Mouse (Mus musculus): Measurements from ENCODE around the gene Birc5. TPM values are rescaled to one million over a fixed set of nuclear protein-coding genes. Genes with fewer than 3 reads are reported as not detected.
"Not testable (repeated sequence)": the region's sequence is repeated elsewhere in the genome, so short reads cannot be mapped to it uniquely, and the experiment has no call there.

Gene Birc5
- total RNA-seq (2021), result 1 to 10 TPM; 3.7 to 4.6 TPM

DNA sequence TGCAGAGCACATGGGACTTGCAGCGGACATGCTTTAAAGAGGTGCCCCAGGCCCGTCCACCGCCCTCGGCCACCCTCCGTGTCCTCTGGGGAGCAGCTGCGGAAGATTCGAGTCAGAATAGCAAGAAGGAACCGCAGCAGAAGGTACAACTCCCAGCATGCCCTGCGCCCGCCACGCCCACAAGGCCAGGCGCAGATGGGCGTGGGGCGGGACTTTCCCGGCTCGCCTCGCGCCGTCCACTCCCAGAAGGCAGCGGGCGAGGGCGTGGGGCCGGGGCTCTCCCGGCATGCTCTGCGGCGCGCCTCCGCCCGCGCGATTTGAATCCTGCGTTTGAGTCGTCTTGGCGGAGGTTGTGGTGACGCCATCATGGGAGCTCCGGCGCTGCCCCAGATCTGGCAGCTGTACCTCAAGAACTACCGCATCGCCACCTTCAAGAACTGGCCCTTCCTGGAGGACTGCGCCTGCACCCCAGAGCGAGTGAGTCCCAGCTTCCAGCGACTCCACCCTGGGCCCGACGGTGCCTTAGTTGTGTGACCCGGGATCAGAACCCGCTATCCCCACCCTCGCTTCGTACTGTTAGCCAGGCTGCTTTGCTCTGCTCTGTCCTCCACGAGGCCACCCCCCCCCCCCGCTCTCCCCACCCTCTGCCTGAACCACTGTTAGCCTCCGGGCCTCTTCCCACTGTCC, at the start of gene Birc5:
Gene Birc5, plus strand, starts transcription at position 267 of the 687 bp plus-strand sequence.
- intact Hi-C loops (cut with DNase I), result no loop called here

DNA sequence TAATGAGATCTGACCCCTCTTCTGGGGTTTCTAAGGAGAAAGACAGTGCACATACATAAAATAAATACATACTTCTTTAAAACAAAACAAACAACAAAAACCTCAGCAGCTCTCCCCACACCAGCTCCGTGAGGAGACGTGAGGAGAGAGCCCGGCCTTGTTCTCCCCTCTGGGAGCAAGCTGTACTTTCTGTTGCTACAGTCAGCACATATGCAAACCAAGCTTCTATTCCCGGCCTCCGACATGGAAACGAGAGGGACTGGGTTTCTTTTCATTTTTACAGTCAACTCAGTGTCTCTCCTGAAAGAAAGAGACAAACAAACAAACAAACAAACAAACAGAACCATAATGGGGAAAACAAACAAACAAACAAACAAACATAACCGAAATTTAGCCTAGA, 49.0 kb upstream of the Birc5 start:
- intact Hi-C loops (cut with DNase I), result no loop called here

More for the DNA sequence above, at the start of gene Birc5:
- peak; percentile 93 to 98 for DNase-seq (ENCODE audit: extremely low spot score in 1 of 2, low spot score in 2 of 2)

GRCm38 (mm10) chr11:117801650-117802049, 47.4 kb upstream of the Birc5 start:
- no peak for DNase-seq (ENCODE audit: extremely low spot score in 1 of 2, low spot score in 2 of 2)
- intact Hi-C loops (cut with DNase I), result no loop called here

More for the DNA sequence above, 49.0 kb upstream of the Birc5 start:
- no peak for DNase-seq (ENCODE audit: extremely low spot score in 1 of 2, low spot score in 2 of 2)

- no peak for DNase-seq (ENCODE audit: extremely low spot score in 1 of 2, low spot score in 2 of 2)
- intact Hi-C loops (cut with DNase I), result no loop called here
Measured at GRCm38 (mm10) chr11:117803166-117803688, 45.8 kb upstream of the Birc5 start.

DNA sequence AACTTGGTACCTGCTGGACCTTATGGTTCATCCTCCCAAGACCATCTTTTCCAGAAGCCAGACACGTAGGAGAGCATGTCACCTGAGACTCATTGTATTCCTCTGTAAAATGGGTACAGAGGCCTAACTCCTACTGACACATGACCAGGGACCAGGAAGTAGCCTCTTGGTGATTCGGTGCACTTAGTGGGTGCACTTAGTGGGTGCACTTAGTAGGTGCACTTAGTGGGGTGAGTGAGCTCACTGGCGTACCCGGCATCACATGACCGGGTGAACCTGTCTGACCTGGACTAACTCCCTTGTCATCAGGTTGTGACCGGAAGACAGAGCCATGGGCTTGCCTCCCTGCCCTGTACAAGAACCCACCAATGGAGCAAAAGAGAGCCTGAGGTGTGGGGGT, 42.3 kb upstream of the Birc5 start:
- no peak for DNase-seq (ENCODE audit: extremely low spot score in 1 of 2, low spot score in 2 of 2)
- intact Hi-C loops (cut with DNase I), result no loop called here

- peak in 1 of 2 experiments; percentile 83 for DNase-seq (ENCODE audit: extremely low spot score in 1 of 2, low spot score in 2 of 2)
- intact Hi-C loops (cut with DNase I), result no loop called here
Measured at GRCm38 (mm10) chr11:117809407-117810311, 39.4 kb upstream of the Birc5 start, which contains the start of the genes Gm20708 and Syngr2. Gm20708 (plus strand) TSS chr11:117809668. Syngr2 (plus strand) TSS chr11:117809668.

DNA sequence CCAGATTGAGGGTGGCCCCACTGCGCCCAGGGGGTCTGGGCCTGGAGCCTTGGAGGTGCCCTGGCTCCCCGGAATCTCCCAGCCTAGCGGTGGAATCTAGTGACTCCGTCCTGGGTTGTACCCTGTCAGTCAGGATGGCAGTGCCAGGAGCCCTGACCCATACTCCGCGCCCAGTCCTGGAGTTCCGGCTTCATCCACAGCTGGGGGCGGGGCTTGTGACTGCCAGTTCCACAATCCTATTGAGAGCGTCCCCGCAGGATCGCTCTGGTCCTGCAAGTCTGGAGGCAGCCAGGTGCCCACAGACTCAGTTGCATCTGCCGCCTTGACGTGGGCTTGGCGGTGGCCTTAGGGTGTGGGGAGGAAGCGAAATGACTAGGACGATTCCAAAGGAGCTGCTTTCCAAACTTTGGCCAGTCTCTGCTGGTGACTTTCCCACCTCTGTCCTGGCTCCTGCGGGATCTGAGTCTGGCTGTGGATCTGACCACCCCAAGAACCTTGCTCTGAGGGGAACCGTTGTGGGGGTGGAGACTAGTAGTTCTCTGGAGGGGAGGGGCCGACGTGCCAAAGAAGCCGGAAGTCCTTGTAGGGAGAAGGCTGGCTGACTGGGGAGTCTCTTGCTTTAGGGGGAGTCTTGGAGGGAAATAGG, 38.5 kb upstream of the Birc5 start:
- intact Hi-C loops (cut with DNase I), result no loop called here
- DNase-seq (ENCODE audit: extremely low spot score in 1 of 2, low spot score in 2 of 2), result peak in 1 of 2 experiments; percentile 92

GRCm38 (mm10) chr11:117813867-117814266, 35.2 kb upstream of the Birc5 start:
- no peak for DNase-seq (ENCODE audit: extremely low spot score in 1 of 2, low spot score in 2 of 2)
- intact Hi-C loops (cut with DNase I), result no loop called here

DNA sequence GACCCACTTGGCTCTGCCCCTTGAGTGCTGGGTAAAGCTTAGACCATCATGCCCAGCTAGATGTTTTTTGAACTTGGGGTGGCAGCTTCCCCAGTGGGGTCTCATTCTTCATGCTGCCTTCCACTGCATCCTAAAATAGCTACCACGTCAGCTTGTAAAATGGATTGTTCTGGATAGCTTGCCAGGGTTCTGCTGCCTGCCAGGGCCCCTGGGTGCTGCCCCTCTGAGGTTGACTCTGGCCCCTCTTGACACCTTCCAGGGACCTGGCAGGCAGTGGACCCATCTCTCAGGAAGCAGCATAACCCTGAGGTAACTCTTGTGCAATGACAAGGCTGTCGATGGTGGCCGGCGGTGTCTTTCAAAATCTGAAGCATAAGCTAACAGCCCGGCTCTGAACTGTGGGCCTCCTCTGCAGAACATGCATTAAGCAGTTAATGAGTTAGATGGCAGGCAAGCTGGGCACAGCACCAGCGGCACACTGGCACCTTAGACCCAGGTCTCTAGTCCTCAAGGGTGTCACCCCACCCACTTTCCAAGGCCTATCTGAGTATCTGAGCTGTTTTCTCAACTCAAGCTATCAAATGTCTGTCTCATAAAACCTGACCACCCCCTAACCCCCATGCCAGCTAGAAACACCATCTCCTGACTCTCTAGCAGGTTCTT, 34.2 kb upstream of the Birc5 start:
- intact Hi-C loops (cut with DNase I), result no loop called here
- DNase-seq (ENCODE audit: extremely low spot score in 1 of 2, low spot score in 2 of 2), result no peak

DNA sequence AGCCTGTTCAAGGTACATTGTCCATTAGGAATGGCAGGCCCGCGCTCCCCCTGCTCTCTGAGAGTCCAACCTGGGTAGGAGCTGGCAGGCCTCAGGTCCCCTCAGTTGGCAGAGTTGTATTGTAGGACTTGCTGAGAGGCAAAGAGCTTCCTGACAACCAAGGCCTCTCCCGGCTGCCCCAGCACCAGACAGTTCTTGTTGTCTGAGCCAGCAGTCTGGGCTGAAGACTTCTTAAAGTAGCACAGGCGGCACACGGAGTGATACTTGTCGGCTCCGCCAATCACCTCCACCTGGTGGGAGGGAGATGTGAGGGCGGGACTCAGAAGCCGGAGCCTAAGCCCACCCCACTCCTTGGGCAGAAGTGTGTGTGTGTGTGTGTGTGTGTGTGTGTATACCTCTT, 33.2 kb upstream of the Birc5 start:
- intact Hi-C loops (cut with DNase I); DNase-seq (ENCODE audit: extremely low spot score in 1 of 2, low spot score in 2 of 2): not testable (repeated sequence)

GRCm38 (mm10) chr11:117816389-117816996, 32.6 kb upstream of the Birc5 start:
- intact Hi-C loops (cut with DNase I), result no loop called here
- DNase-seq (ENCODE audit: extremely low spot score in 1 of 2, low spot score in 2 of 2), result no peak

DNA sequence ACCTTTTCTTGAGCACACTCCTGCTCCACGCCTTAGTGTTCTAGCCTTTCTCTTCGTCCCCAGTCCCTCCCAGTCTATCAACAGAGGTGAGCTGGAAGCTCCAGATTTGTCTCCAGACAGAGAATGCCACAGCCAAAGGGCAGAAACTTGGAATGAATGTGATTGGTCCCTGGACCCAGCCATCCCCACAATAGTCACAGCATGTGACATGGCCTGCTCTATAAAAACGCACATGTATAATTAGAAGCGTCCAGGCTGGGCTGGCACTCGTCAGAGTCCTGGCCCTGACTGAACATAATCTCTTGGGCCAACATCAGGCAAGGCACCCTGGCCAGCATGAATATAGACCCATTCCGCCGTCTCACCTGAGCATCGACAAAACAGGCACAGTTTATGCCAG, 30.0 kb upstream of the Birc5 start:
- no peak for DNase-seq (ENCODE audit: extremely low spot score in 1 of 2, low spot score in 2 of 2)
- intact Hi-C loops (cut with DNase I), result no loop called here

DNA sequence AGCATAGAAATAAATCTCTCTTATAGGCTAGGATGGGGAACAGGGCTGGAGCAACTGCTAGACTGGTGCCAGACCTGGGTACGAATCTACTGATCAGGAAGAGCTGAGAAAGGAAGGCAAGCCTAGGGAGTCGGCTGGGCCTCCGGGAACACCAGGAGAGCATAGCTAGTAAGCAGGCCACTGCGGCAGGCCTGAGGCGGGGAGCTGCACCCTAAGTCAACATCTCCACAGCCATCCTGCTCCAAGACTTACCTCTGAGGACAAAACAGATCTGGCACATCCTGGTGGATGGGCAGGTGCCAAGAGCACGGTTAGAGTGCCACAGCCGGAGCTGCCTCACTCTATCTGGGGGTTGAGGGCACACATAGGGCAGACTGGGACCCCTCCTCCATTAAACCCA, 28.9 kb upstream of the Birc5 start:
- no peak for DNase-seq (ENCODE audit: extremely low spot score in 1 of 2, low spot score in 2 of 2)
- intact Hi-C loops (cut with DNase I), result loop anchor here (5.0 kb wide), 1 partner anchor 453 kb away; no protein-coding TSS in a partner anchor

- intact Hi-C loops (cut with DNase I), result loop anchor here (5.0 kb wide), 1 partner anchor 455 kb away; no protein-coding TSS in a partner anchor
- no peak for DNase-seq (ENCODE audit: extremely low spot score in 1 of 2, low spot score in 2 of 2)
Measured at GRCm38 (mm10) chr11:117821868-117822267, 27.2 kb upstream of the Birc5 start.

GRCm38 (mm10) chr11:117822728-117823241, 26.3 kb upstream of the Birc5 start:
- intact Hi-C loops (cut with DNase I), result loop anchor here (5.0 kb wide), 1 partner anchor 455 kb away; no protein-coding TSS in a partner anchor
- peak in 1 of 2 experiments; percentile 64 for DNase-seq (ENCODE audit: extremely low spot score in 1 of 2, low spot score in 2 of 2)

DNA sequence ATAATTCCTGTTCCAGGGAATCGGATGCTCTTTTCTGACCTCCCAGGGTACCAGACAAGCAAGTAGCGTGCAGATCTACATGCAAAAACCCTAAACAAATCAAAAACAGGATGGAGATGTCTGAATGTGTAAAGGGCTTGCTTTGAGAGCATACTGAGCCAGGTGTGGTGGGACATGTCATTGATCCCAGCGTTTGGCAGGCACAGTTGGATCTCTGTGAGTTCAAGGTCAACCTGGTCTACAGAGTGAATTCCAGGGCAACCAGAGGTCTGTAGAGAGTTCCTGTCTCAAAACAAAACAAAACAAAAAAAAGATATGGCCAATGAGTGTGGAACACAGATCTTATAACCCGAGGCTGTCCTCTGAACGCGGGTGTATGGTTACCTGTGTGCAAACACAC, 25.6 kb upstream of the Birc5 start:
- no peak for DNase-seq (ENCODE audit: extremely low spot score in 1 of 2, low spot score in 2 of 2)
- intact Hi-C loops (cut with DNase I), result loop anchor here (5.0 kb wide), 1 partner anchor 456 kb away; no protein-coding TSS in a partner anchor

DNA sequence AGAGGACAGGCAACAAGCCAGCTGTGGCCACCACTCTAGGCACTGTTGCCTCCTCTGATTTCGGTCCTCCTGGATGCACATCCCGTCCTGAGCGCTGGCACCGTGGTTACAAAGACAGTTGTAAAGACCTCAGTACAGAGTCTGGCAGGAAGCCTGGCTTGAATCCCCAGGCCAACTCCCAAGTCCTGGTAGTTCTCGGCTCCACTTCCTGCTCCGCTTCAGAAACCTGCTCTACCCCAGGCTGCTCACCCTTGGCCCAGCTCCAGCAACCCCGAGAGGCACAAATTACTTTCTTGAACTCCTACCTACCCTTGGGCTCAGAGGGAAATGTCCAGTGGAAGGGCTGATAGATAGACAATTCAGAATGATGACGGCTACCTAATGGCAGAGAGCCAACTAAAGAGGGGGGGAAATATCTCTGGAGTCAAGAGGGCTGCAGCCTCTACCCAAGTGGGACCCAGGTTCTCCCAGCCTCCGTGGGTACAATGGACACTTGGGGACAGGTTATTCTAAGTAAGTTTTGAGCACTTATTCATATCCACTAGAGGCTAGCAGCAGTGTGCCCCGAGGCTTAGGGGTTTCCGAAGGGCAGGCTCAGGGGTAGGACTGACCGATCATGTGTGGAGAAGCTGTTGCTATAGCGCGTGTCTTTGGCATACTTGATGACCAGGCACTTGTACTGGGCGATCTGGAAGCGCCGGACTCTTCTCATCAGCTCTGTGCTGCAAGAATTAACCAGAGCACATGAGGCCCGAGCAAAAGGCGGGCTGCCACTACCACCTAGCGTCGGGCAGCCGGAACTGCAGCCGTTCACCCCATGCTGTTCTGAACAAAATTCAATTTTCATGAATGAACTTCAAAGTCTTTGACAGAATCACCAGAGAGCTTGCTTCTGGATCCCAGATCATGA, 24.7 kb upstream of the Birc5 start:
- intact Hi-C loops (cut with DNase I), result loop anchor here (2.0 to 5.0 kb wide), 3 partner anchors 116 to 457 kb away; no protein-coding TSS in a partner anchor
- DNase-seq (ENCODE audit: extremely low spot score in 1 of 2, low spot score in 2 of 2), result peak; percentile 76 to 81

All from left cerebral cortex, postnatal 10 days (tissue).